Mouse (Mus musculus) erythroblast, embryonic 14.5 days (primary cell): Measurements from ENCODE around the gene Spty2d1.

ENCODE experiments used
- GATA1 ChIP-seq: IDR thresholded peaks from 2 replicates; pipeline ENCODE4 v1.6.1; 2012; ENCODE audit warnings: low read length, inconsistent platforms, mixed read lengths
- TAL1 ChIP-seq: IDR thresholded peaks from 3 replicates; pipeline ENCODE4 v1.6.1; 2012; ENCODE audit warnings: low read length, inconsistent platforms, mixed read lengths

- TF ChIP-seq GATA1: no peak
- no peak for TF ChIP-seq TAL1
These were observed 6.6 kb upstream of the Spty2d1 start for GRCm38 (mm10) chr7:47014564-47015389.
